In the genomic region with DNA sequence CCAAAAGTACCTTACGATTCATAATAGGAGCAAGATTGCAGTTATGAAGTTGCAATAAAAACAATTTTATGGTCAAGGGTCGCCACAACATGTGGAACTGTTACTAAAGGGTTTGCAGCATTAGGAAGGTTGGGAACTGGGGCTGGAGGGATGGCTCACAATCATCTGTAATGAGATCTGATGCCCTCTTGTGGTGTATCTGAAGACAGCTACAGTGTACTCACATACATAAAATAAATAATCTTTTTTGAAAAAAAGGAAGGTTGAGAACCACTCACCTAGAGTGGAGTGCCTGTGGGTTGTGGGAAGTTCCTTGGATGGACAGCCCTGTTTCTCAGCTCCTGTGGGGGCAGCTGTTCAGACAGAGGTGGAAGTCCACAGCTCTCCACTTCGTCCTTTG, we compare ENCODE assay signal across 14 mouse cellular contexts. TPM values are rescaled to one million over a fixed set of nuclear protein-coding genes. Genes with fewer than 3 reads are reported as not detected.
DNase-seq lines count a peak whose midpoint lies in the region; ATAC-seq and TF ChIP-seq lines count a peak whose summit lies in the region.
"Had no signal": no experiment of that assay in that cellular context is flagged by ENCODE, and none has a peak within 500 bp of the region (broad histone marks: within the 10 kb centered on the region; RNA-seq: fewer than 3 reads in every experiment).

No protein-coding gene starts in this region.

- no peaks in the 10 kb centered on the region for H3K27me3 ChIP-seq in forebrain, embryonic 13.5 days
- no peaks in the 10 kb centered on the region for H3K27me3 ChIP-seq in forebrain, embryonic 10.5 days (ENCODE audit: poor library complexity, severe bottlenecking)
- no peaks in the 10 kb centered on the region for H3K27me3 ChIP-seq in limb, embryonic 11.5 days (ENCODE audit: control insufficient read depth, insufficient read depth, low read length)
- H3K27me3 ChIP-seq in limb, embryonic 10.5 days (ENCODE audit: low read depth, poor library complexity, severe bottlenecking), result no peaks in the 10 kb centered on the region
- 0 out of 2 replicates have a peak, but pooled peaks cover 3% of the 10 kb centered on the region for H3K27me3 ChIP-seq in E14TG2a.4 (ENCODE audit: insufficient read depth, low read length)
- no peaks in the 10 kb centered on the region for H3K27me3 ChIP-seq in forebrain, postnatal 0 days (ENCODE audit: insufficient read depth, low read length)

- no peaks in the 10 kb centered on the region for H3K9me3 ChIP-seq in forebrain, embryonic 13.5 days (replicated peaks)
- H3K9me3 ChIP-seq in forebrain, embryonic 10.5 days, result no peaks in the 10 kb centered on the region
- H3K9me3 ChIP-seq in limb, embryonic 11.5 days (ENCODE audit: control insufficient read depth, low read length), result no peaks in the 10 kb centered on the region
- no peaks in the 10 kb centered on the region for H3K9me3 ChIP-seq in limb, embryonic 10.5 days (replicated peaks)
- H3K9me3 ChIP-seq in E14TG2a.4 (ENCODE audit: low read length), result peaks cover 6% of the 10 kb centered on the region
- H3K9me3 ChIP-seq in forebrain, postnatal 0 days (ENCODE audit: low read length), result no peaks in the 10 kb centered on the region
- H3K9me3 ChIP-seq: megakaryocyte, embryonic 14.5 days had no signal

- H3K4me1 ChIP-seq in forebrain, embryonic 13.5 days, result no peaks in the 10 kb centered on the region
- H3K4me1 ChIP-seq in forebrain, embryonic 10.5 days, result 0 out of 2 replicates have a peak, but pooled peaks cover 4% of the 10 kb centered on the region
- H3K4me1 ChIP-seq in limb, embryonic 11.5 days (ENCODE audit: control insufficient read depth, insufficient read depth, low read length), result no peaks in the 10 kb centered on the region
- H3K4me1 ChIP-seq in limb, embryonic 10.5 days, result 0 out of 2 replicates have a peak, but pooled peaks cover 4% of the 10 kb centered on the region
- no peaks in the 10 kb centered on the region; the same call in 1 of the 2 replicates for H3K4me1 ChIP-seq in E14TG2a.4 (replicated peaks; ENCODE audit: low read depth, low read length)
- H3K4me1 ChIP-seq in forebrain, postnatal 0 days (ENCODE audit: insufficient read depth), result no peaks in the 10 kb centered on the region

- no peak for DNase-seq in forebrain, embryonic 10.5 days (ENCODE audit: extremely low spot score, low spot score)
- DNase-seq in limb, embryonic 11.5 days (ENCODE audit: low spot score), result no peak
- no peak for DNase-seq in limb, embryonic 10.5 days (ENCODE audit: low spot score)
- DNase-seq in forebrain, postnatal 0 days, result peak; percentile 36
- no peak for DNase-seq in right cerebral cortex, adult 2 months (ENCODE audit: low spot score in 2 of 2)
- no peak for DNase-seq in thymus, postnatal 14 days
- DNase-seq: adrenal gland, postnatal 36 days; cerebellum, adult 8-10 months; kidney, adult 11 months; liver; thymus, adult 18-20 months had no signal

- peak; percentile 39 for TF ChIP-seq CTCF in E14TG2a.4 (conservative IDR thresholded peaks at IDR 0.05; ENCODE audit: low read length)
- peak; percentile 66 for TF ChIP-seq CTCF in forebrain, postnatal 0 days (IDR thresholded peaks at IDR 0.05; ENCODE audit: low read depth)

- H3K36me3 ChIP-seq in forebrain, embryonic 13.5 days (ENCODE audit: poor library complexity, severe bottlenecking), result peaks cover 17% of the 10 kb centered on the region; the same call in 1 of the 2 replicates
- peaks cover 23% of the 10 kb centered on the region for H3K36me3 ChIP-seq in forebrain, embryonic 10.5 days (replicated peaks)
- no peaks in the 10 kb centered on the region for H3K36me3 ChIP-seq in limb, embryonic 11.5 days (ENCODE audit: control insufficient read depth, insufficient read depth, low read length)
- peaks cover 23% of the 10 kb centered on the region for H3K36me3 ChIP-seq in limb, embryonic 10.5 days
- H3K36me3 ChIP-seq in E14TG2a.4 (ENCODE audit: insufficient read depth, low read length), result peaks cover 19% of the 10 kb centered on the region
- H3K36me3 ChIP-seq in forebrain, postnatal 0 days (ENCODE audit: insufficient read depth), result no peaks in the 10 kb centered on the region

- H3K9ac ChIP-seq in forebrain, embryonic 13.5 days, result no peak overlapping the region
- H3K9ac ChIP-seq in limb, embryonic 11.5 days (ENCODE audit: low read length), result no peak overlapping the region
- H3K9ac ChIP-seq in forebrain, postnatal 0 days, result no peak overlapping the region

- 62% methylated on average over 3 of the region's 3 CpGs for WGBS in forebrain, embryonic 13.5 days
- WGBS in forebrain, embryonic 10.5 days, result 69% methylated on average over 3 of the region's 3 CpGs
- 63% methylated on average over 3 of the region's 3 CpGs for WGBS in limb, embryonic 11.5 days
- 65% methylated on average over 3 of the region's 3 CpGs for WGBS in limb, embryonic 10.5 days
- WGBS in forebrain, postnatal 0 days, result 71% methylated on average over 3 of the region's 3 CpGs

- no peak overlapping the region for H3K27ac ChIP-seq in forebrain, embryonic 13.5 days
- H3K27ac ChIP-seq in forebrain, embryonic 10.5 days, result no peak overlapping the region
- H3K27ac ChIP-seq in limb, embryonic 11.5 days (replicated peaks; ENCODE audit: low read depth, low read length), result no peak overlapping the region
- no peak overlapping the region for H3K27ac ChIP-seq in limb, embryonic 10.5 days
- H3K27ac ChIP-seq in forebrain, postnatal 0 days (ENCODE audit: low read depth, low read length), result no peak overlapping the region

- ATAC-seq in forebrain, embryonic 13.5 days, result peak; percentile 62; the same call in 1 of the 2 replicates
- ATAC-seq in limb, embryonic 11.5 days (ENCODE audit: insufficient number of reproducible peaks, low FRiP score, low TSS enrichment, low read depth), result peak; percentile 42; the same call in 1 of the 2 replicates
- ATAC-seq in forebrain, postnatal 0 days, result peak; percentile 51; the same call in 1 of the 2 replicates

- H3K4me3 ChIP-seq in forebrain, embryonic 13.5 days, result no peak overlapping the region
- H3K4me3 ChIP-seq in forebrain, embryonic 10.5 days, result no peak overlapping the region
- no peak overlapping the region for H3K4me3 ChIP-seq in limb, embryonic 11.5 days (ENCODE audit: low read depth, low read length)
- no peak overlapping the region for H3K4me3 ChIP-seq in limb, embryonic 10.5 days
- H3K4me3 ChIP-seq in E14TG2a.4 (replicated peaks; ENCODE audit: low read length), result no peak overlapping the region
- no peak overlapping the region for H3K4me3 ChIP-seq in forebrain, postnatal 0 days (ENCODE audit: low read depth, low read length)
- H3K4me3 ChIP-seq: megakaryocyte, embryonic 14.5 days had no signal

- H3K4me2 ChIP-seq in forebrain, embryonic 13.5 days, result no peak overlapping the region
- H3K4me2 ChIP-seq in limb, embryonic 11.5 days (ENCODE audit: low read depth, severe bottlenecking), result no peak overlapping the region
- no peak overlapping the region for H3K4me2 ChIP-seq in forebrain, postnatal 0 days (ENCODE audit: low read depth)

RNA-seq across cellular contexts. Expression of a gene that starts 30.3 kb away (rescaled TPM):
- 0.72 and 0.84 TPM in 2 replicates for polyA plus RNA-seq in forebrain, embryonic 13.5 days (2015; fragmentation: Nextera tagmentation; extraction: Ambion mirVana)
- polyA plus RNA-seq in forebrain, embryonic 10.5 days (2016; fragmentation: Nextera tagmentation; extraction: Ambion mirVana), result 2.0 and 2.2 TPM in 2 replicates
- 3.5 and 3.8 TPM in 2 replicates for polyA plus RNA-seq in limb, embryonic 11.5 days (2014; fragmentation: Nextera tagmentation; extraction: Ambion mirVana)
- polyA plus RNA-seq in limb, embryonic 10.5 days (2016; fragmentation: Nextera tagmentation; extraction: Ambion mirVana), result 2.6 and 4.9 TPM in 2 replicates
- 0.46 and 1.5 TPM in 2 replicates for total RNA-seq in forebrain, postnatal 0 days (2014; rRNA removed)
- 0.23 and 0.42 TPM in 2 replicates for polyA plus RNA-seq in forebrain, postnatal 0 days (2015; fragmentation: Nextera tagmentation; extraction: Ambion mirVana)
- total RNA-seq: adrenal gland, postnatal 36 days had no signal
